Mouse (Mus musculus): ENCODE measurements around the gene C2cd2. TPM values are rescaled to one million over a fixed set of nuclear protein-coding genes. Genes with fewer than 3 reads are reported as not detected.
"Not testable (repeated sequence)": the region's sequence is repeated elsewhere in the genome, so short reads cannot be mapped to it uniquely, and the experiment has no call there.

Gene C2cd2
- polyA plus RNA-seq (2016; fragmentation: Nextera tagmentation; extraction: Ambion mirVana): 16.3 and 18.4 TPM in 2 replicates

DNA sequence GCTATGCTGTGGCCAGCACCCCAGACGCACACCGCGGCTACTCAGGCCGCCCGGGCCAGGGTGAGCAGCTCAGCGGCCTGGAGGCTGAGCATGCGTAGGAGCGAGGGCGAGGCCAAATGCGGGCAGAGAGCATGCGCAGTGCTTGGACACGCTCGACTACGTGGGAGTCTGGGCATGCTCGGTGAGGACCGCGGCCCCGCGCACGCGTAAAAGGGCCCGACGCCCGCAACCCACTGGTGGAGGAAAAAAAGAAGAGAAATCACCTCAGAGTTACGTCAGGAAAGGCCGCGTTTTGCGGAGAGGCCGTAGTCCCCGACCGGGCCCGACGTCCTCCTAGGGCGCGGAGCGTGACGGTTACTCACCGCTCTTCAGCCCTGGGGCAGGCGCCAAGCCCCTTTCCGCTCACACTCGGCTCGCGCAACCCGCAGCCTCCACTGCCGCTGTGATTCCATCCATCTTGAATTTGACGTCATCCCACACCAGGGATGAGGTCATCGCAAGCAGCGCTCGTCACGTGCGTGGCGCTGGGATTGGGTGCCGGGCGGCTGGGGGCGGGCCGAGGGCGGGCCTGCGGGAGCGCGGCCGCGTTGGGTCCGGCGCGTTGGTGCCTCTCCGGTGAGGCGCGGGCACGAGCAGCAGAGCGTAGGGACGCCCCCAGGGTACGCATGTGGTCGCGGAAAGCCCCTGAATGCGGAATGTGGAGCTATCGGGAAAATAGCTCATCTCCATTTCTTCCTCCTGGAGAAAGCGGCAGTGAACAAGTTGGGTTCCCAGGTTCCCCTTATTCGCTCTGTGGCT, at the start of gene C2cd2, which contains the start of gene Zbtb21:
Gene C2cd2 (minus strand): TSS at position 448 of the 798 bp plus-strand sequence.
Gene Zbtb21 (minus strand): TSS at position 472 of the 798 bp plus-strand sequence.
- no peaks in the 10 kb centered on the region for H3K27me3 ChIP-seq (ENCODE audit: insufficient read depth, poor library complexity, severe bottlenecking)
- H3K4me3 ChIP-seq: peak within 1 kb of the TSS; percentile 91
- peaks cover 29% of the 10 kb centered on the region for H3K4me1 ChIP-seq
- under 1% methylated on average over 78 of the region's 78 CpGs for WGBS
- no peaks in the 10 kb centered on the region for H3K9me3 ChIP-seq
- DNase-seq (ENCODE audit: low spot score): peak; percentile 97
- 0 out of 2 replicates have a peak, but pooled peaks cover 3% of the 10 kb centered on the region for H3K36me3 ChIP-seq
- H3K27ac ChIP-seq: peak within 1 kb of the TSS; percentile 96

DNA sequence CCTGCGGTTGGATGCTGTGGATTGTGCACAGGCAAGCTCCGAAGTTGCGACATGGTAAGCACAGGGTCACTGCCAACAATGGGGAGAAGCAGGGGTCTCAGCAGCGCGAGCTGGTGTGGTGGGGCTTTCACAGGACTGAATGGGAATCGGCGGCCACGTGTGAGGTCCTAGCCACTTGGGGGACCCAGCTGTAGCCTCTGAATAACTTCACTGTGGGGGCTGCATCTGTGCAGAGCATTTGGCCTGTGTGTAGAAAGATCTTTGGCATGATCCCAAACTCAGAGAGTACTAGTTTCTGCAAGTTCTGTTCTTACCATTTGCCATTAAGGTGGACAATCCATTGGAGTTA, 35.0 kb upstream of the C2cd2 start:
- Histone ChIP-seq H3K36me3 (peaks cover 18% of the 10 kb centered on the region), H3K4me3 (peak overlapping the region; percentile 66), H3K27ac (peak overlapping the region; percentile 86), H3K4me1 (peaks cover 16% of the 10 kb centered on the region)
- not testable (repeated sequence) for H3K27me3 ChIP-seq (ENCODE audit: insufficient read depth, poor library complexity, severe bottlenecking); DNase-seq (ENCODE audit: low spot score); H3K9me3 ChIP-seq
- 0% methylated on average over 8 of the region's 8 CpGs for WGBS

DNA sequence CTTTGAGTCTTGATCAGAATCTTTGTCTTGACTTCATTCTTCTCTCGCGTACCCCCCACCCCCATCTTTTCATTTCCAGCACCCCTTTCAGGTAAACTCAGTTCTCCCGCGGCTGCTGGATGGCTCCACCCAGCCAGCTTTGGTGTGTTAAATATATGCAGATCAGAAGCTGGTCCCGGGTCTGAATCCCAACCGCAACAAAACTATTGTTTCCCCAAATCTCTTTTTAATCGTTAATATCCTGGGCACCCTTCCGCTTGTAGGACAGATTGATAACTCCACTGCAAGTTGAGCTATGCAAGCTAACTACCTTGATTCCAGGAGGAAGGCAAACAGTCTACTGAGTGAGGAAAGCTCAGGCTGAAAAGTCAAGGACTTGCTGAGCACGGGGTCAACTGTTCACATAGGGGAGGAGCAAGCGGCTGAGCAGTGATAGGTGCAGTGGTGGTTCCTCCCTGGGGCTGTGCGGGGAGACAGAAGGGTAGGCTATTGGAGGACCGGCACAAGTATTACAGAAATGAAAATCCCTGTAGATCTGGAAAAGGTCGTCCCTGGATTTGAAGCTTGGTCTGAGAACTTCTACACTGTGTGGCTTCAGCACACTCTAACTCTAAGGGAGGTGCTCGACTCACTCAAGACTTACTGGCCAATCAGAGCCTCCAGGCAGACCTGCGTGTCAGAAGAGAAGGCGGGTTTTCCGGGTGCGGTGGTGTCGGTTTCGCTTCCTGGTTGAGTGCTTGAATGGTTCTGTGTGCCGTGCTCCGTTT, 34.4 kb upstream of the C2cd2 start, which contains the start of gene B230307C23Rik:
Gene B230307C23Rik (plus strand): TSS at position 700 of the 767 bp plus-strand sequence.
- Histone ChIP-seq H3K9me3 (no peaks in the 10 kb centered on the region), H3K36me3 (peaks cover 14% of the 10 kb centered on the region), H3K4me1 (peaks cover 16% of the 10 kb centered on the region), H3K4me3 (peak within 1 kb of the TSS; percentile 66), H3K27ac (peak within 1 kb of the TSS; percentile 86), H3K27me3 (ENCODE audit: insufficient read depth, poor library complexity, severe bottlenecking) (no peaks in the 10 kb centered on the region)
- WGBS: 2% methylated on average over 22 of the region's 22 CpGs
- DNase-seq (ENCODE audit: low spot score): peak; percentile 96

DNA sequence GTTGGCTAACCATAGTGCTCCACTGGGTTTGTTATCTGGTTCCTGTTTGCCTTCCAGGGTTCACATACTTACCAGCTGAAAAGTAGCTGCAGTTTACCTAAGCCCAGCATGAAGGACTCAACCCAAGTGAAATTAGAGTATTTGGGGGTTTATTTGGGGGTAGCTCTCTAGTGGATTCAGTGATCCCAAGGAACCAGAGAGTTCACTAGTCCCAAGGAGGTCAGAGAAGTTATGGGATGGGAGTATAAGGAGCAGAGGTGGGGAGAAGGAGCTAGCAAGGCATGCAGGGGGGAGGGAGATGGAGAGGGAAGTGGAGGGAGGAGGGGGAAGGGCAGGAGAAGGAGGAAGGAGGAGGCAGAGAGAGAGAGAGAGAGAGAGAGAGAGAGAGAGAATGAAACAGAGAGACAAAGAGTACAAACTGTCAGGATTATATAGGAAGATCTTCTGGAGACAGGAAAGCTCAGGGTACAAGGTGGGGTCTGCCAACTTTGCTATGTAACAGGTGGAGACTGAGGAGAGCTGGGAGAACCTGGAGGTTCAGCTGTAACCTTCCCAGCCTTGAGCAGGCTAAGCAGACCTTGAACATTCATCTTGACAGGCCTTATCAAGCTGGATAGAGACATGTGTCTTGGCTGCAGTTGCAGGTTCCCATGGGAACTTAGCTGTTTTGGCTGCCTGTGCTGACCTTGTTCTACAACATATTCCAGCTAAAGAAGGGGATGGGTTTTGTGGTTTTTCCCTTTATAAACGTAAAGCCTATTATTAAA, 33.6 kb upstream of the C2cd2 start:
- no peak for DNase-seq (ENCODE audit: low spot score)
- H3K27ac ChIP-seq: peak overlapping the region; percentile 86; the same call in 1 of the 2 replicates
- H3K36me3 ChIP-seq: peaks cover 14% of the 10 kb centered on the region
- H3K27me3 ChIP-seq (ENCODE audit: insufficient read depth, poor library complexity, severe bottlenecking): no peaks in the 10 kb centered on the region
- peak overlapping the region; percentile 66 for H3K4me3 ChIP-seq
- WGBS: 18% methylated on average over 1 of the region's 1 CpGs
- peaks cover 16% of the 10 kb centered on the region for H3K4me1 ChIP-seq
- no peaks in the 10 kb centered on the region for H3K9me3 ChIP-seq

DNA sequence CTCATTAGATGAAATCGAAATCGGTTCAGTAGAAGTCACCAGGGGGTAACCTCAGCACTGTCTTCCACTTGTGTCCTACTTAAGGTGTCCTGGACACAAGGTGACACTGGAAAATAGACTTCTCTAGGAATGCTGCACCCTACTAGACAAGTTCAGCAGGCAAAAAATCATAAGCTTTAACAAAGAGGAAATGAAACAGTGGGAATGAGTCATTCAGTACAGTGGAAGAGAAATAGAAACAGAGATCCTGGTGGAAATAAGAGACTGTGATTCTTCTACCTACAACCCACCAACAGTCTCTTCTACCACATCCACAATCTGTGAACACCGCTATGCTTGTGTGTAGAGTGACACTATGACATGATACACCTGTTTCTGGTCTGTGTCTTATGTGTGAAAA, 30.1 kb upstream of the C2cd2 start:
- H3K4me3 ChIP-seq; H3K27ac ChIP-seq; H3K4me1 ChIP-seq; H3K36me3 ChIP-seq; H3K27me3 ChIP-seq (ENCODE audit: insufficient read depth, poor library complexity, severe bottlenecking); DNase-seq (ENCODE audit: low spot score); H3K9me3 ChIP-seq: not testable (repeated sequence)
- 73% methylated on average over 3 of the region's 3 CpGs for WGBS

DNA sequence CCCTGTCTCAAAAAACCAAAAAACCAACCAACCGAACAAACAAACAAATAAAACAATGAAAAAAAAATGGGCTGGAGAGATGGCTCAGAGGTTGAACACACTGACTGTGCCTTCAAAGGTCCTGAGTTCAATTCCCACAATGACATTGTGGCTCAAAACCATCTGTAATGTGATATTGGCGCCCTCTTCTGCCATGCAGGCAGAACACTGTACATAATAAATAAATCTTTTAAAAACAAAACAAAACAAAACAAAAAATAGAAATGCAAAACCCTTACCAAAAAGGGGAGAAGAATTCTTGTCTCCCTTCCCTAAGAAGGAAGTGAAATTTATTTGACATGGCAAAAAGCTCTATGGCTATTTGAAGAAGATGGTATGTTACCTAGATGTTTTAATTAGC, 29.1 kb upstream of the C2cd2 start:
- 78% methylated on average over 2 of the region's 2 CpGs for WGBS
- Histone ChIP-seq H3K4me3 (no peak overlapping the region), H3K9me3 (no peaks in the 10 kb centered on the region), H3K27me3 (ENCODE audit: insufficient read depth, poor library complexity, severe bottlenecking) (no peaks in the 10 kb centered on the region), H3K36me3 (no peaks in the 10 kb centered on the region), H3K27ac (no peak overlapping the region), H3K4me1 (peaks cover 9% of the 10 kb centered on the region)
- no peak for DNase-seq (ENCODE audit: low spot score)

DNA sequence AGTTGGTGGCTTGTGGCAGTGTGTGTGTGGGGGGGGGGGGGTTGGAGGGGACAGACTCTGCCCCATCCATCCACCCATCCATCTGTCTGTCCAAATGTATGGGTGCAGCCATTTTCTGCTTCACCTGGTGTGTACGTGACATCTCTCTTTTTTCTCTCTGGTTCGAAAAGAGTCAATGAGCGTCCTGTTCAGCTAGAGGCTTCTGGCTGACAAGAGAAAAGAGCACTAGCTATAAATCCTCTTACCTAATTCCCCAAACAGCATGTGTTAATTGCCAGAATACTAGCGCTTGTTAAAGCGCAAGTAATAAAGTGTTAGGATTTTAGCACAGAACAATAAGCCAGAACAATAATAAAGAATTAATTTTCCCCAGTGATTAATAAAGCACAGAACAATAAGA, 22.2 kb upstream of the C2cd2 start:
- Histone ChIP-seq H3K27me3 (ENCODE audit: insufficient read depth, poor library complexity, severe bottlenecking) (no peaks in the 10 kb centered on the region), H3K9me3 (no peaks in the 10 kb centered on the region), H3K36me3 (no peaks in the 10 kb centered on the region), H3K27ac (no peak overlapping the region), H3K4me1 (no peaks in the 10 kb centered on the region), H3K4me3 (no peak overlapping the region)
- DNase-seq (ENCODE audit: low spot score): no peak
- WGBS: 75% methylated on average over 5 of the region's 5 CpGs

DNA sequence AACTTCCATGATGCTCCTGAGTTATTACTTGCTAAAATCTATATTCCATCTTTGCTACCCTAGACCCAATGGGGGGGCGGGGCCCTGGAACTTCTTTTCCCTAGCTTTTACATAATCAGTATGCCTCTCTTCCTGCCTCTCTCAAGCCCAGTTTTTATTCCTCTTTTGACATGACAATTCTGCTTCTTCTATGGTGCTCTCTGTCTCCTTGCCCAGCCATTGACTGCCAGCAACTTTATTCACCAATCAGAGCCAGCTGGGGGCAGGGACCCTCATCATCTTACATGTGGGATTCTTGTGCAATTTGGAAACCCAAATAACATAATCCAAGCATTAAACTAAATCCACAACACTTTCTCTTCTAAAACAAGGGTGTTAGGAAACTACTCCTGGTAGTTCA, 19.0 kb upstream of the C2cd2 start:
- Histone ChIP-seq H3K4me3 (no peak overlapping the region), H3K4me1 (no peaks in the 10 kb centered on the region), H3K27me3 (ENCODE audit: insufficient read depth, poor library complexity, severe bottlenecking) (no peaks in the 10 kb centered on the region), H3K36me3 (no peaks in the 10 kb centered on the region), H3K27ac (no peak overlapping the region), H3K9me3 (no peaks in the 10 kb centered on the region)
- 86% methylated on average over 1 of the region's 1 CpGs for WGBS
- no peak for DNase-seq (ENCODE audit: low spot score)

DNA sequence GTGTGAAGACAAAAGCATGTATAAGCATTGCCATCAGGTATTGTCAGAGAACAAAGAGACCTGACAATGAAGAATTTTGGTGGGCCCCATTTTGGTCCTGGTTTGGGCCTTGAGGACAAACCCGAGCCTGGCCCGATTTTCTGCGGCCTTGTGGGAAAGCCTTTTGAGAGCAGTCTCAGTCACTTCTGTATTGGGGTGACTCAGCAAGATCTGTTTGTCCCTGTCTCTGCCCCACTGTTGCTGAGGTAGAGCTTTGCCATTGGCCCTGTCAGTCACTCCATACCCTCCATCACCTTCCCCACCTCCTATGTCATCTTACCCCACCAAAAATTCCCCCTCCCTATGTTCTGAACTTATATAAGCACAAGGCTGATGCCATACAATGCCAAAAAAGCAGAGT, 15.3 kb upstream of the C2cd2 start:
- Histone ChIP-seq H3K4me1 (no peaks in the 10 kb centered on the region), H3K36me3 (no peaks in the 10 kb centered on the region)
- 81% methylated on average over 3 of the region's 3 CpGs for WGBS

DNA sequence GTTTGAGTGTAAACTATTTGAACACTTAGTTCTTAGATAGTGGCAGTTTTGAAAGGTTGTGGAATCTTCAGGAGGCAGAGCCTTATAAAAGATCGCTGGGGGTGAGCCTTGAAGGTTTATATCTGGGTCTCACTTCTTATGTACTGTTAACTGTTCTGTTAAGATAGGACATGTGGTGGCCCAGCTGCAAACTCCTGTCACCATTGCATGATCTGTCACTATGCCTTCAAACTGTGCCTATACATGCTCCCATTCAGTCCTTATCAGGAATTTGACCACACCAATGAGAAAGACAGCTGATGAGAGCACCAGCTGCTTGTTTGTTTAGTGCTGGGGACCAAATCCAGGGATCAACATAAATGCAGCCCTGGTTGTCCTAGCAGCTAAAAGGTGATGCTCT, 14.9 kb upstream of the C2cd2 start:
- Histone ChIP-seq H3K9me3 (no peaks in the 10 kb centered on the region), H3K4me3 (no peak overlapping the region), H3K4me1 (no peaks in the 10 kb centered on the region), H3K27ac (no peak overlapping the region), H3K36me3 (no peaks in the 10 kb centered on the region), H3K27me3 (ENCODE audit: insufficient read depth, poor library complexity, severe bottlenecking) (no peaks in the 10 kb centered on the region)
- no peak for DNase-seq (ENCODE audit: low spot score)
- WGBS: 50% methylated on average over 1 of the region's 1 CpGs

More for the DNA sequence above, 15.3 kb upstream of the C2cd2 start:
- no peaks in the 10 kb centered on the region for H3K27me3 ChIP-seq (ENCODE audit: insufficient read depth, poor library complexity, severe bottlenecking)
- DNase-seq (ENCODE audit: low spot score): no peak
- H3K4me3 ChIP-seq: no peak overlapping the region
- H3K9me3 ChIP-seq: no peaks in the 10 kb centered on the region
- H3K27ac ChIP-seq: no peak overlapping the region

DNA sequence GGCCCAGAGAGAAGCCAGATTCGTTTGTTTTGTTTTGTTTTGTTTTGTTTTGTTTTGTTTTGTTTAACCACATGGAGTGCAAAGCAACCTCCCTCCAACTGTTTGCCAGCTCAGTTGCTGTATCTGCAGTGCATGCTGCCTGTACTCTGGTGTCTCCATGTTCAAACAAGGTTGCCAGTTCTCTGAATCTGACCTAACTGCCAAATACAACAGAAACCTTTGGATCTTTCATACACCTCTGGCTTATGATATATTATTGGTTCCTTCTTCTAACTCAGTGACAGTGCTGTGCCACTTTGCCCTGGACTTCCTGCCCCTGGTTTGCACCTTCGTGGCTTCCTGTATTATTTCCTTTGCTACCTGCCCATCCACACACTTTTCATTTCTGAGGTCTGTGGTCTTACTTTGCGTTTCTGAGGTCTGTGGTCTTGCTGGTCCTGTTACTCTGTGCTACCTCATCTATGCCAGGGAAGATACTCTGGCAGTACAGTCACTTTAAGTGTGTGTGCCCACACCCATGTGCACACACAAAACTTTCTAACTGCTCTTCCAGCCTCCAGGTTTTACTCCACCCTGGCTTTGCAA, 1.6 kb upstream of the C2cd2 start:
- Histone ChIP-seq H3K4me1 (peaks cover 16% of the 10 kb centered on the region; the same call in 1 of the 2 replicates), H3K9me3 (no peaks in the 10 kb centered on the region), H3K4me3 (no peak overlapping the region), H3K27ac (no peak overlapping the region), H3K27me3 (ENCODE audit: insufficient read depth, poor library complexity, severe bottlenecking) (no peaks in the 10 kb centered on the region), H3K36me3 (0 out of 2 replicates have a peak, but pooled peaks cover 3% of the 10 kb centered on the region)
- WGBS: 75% methylated on average over 3 of the region's 3 CpGs
- no peak for DNase-seq (ENCODE audit: low spot score)

DNA sequence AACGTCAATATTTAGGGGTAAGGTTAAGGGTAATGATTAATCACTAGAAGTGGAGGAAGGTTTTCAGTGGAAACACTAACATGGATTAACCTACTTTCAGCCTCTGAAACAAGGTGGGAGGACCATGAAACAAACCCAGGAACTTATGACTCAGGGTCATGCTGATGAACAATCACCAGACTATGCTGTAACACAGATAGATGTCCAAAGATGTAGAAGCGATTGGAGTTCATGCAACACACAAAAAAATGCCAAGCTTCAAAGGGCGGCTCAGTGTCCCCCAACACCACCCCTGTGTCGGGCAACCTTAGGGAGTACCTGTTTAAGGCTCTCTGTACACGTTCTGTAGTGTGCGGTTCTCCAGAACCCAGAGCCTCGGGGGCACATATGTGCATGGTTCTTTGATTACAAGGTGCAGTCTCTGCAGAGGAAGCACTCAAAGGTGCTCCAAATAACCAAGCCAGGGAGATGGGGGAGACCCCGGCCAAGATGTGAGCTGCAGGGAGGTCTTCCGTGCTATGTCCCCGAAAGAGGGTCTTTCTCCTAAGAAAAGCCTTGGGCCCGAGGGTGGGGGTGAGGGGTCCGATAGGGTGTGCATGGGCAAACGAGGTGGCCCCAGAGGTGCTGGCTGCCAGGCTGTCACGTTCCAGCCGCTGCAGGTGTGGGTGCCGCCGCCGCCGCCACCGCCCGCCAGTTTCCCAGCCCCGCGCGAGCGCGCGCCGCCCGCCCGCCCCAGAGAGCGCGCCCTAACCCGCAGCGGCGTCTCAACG, 832 bp downstream of the C2cd2 start:
- Histone ChIP-seq H3K36me3 (0 out of 2 replicates have a peak, but pooled peaks cover 3% of the 10 kb centered on the region), H3K27me3 (ENCODE audit: insufficient read depth, poor library complexity, severe bottlenecking) (no peaks in the 10 kb centered on the region), H3K9me3 (no peaks in the 10 kb centered on the region), H3K4me1 (peaks cover 37% of the 10 kb centered on the region), H3K27ac (peak overlapping the region; percentile 96), H3K4me3 (peak overlapping the region; percentile 91)
- WGBS: 8% methylated on average over 36 of the region's 36 CpGs
- no peak for DNase-seq (ENCODE audit: low spot score)

Data from heart, embryonic 10.5 days (tissue).